Mouse (Mus musculus) spleen, adult 18-20 months (tissue): Measurements from ENCODE around the gene C1qtnf2.
A peak's percentile ranks its signal among the peaks of the same experiment; 100 is the strongest.

ENCODE experiments used
- DNase-seq, 2 experiments: peaks; one replicate each; pipeline ENCODE4 v3.0.0; 2022; ENCODE audit warnings: mixed read lengths in 2 of 2

C1qtnf2 gene

DNA sequence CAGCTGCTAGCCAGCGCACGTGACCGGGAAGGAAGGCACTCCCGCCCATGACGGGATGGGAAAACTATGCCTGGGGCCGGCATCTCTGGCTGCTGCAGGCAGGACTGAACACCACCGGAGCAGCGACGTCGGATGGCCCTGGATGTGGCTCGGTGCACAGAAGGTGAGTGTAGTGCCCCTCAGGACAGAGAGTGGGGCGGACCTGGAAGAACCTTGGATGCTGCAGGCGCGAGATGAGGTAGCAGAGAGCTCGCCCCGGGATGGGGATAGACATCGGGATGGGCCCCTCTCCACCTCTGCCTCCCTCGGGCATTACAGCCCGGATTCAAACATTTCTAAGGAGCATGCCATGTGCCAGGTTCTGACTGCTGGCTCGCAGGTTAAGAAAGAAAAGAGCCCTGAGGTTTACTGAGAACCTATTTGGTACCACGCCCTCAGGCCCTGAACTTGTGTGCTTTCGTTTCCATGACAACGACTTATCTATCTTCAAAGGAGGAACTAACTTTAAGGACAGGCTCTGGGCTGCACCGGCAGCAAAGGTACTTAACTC, at the start of gene C1qtnf2:
Gene C1qtnf2 (plus strand): TSS at position 52 of the 550 bp plus-strand sequence.
- DNase-seq = no peak

- no peak for DNase-seq
These were observed 49.7 kb upstream of the C1qtnf2 start for GRCm38 (mm10) chr11:43424386-43424785.

DNA sequence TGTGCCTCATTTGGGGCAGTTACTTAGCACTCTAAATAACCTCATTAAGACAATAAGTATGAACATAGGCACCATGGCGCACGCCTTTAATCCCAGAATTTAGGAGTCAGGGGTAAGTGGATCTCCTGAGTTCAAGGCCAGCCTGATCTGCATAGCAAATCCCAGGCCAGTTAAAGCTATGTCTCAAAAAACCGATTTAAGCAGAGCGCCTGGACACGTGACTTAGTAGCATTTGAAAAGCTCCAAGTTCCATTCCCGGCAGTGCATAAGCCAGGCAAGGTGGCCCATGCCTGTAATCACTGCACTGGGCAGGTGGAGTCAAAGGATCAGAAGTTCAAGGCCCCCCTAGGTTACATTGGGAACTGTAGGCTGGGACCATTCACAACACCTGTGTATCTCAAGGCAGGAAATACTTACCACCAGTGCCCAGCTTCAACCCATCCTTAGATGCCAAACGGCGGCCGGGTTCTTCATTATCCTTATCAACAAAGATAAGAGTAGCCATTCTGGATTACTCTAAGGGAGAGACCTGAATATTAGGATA, 48.8 kb upstream of the C1qtnf2 start:
- no peak for DNase-seq

GRCm38 (mm10) chr11:43425824-43426413, 48.2 kb upstream of the C1qtnf2 start, which contains the start of gene Pttg1:
Gene Pttg1 (minus strand): TSS chr11:43426251.
- DNase-seq = peak; percentile 67 to 70

GRCm38 (mm10) chr11:43426414-43426884, 47.6 kb upstream of the C1qtnf2 start:
- peak in 1 of 2 experiments; percentile 20 for DNase-seq

GRCm38 (mm10) chr11:43433254-43434023, 40.6 kb upstream of the C1qtnf2 start, which contains the start of gene Slu7:
Gene Slu7 (plus strand): TSS chr11:43433744.
- peak; percentile 61 to 65 for DNase-seq

DNA sequence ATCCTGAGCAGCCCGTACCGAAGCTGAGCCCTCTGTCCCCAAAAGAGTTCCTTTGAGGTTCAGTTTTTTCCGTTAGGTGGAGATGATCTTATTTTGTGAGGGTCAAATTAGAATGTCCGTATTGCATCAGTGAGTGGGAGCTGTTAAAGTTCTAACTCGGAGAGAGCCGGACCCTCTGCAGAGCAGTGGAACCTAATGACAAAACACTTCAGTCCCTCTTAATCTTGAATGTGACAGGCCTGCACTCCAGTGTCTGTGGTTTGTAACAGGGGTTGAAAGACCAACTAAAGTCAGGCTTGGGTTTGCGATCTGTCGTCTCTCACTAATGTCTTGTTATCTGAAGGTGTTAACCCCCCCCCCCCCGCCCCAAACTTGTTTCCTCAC, 40.1 kb upstream of the C1qtnf2 start:
- DNase-seq = no peak

GRCm38 (mm10) chr11:43441121-43441520, 33.0 kb upstream of the C1qtnf2 start:
- DNase-seq = no peak

DNA sequence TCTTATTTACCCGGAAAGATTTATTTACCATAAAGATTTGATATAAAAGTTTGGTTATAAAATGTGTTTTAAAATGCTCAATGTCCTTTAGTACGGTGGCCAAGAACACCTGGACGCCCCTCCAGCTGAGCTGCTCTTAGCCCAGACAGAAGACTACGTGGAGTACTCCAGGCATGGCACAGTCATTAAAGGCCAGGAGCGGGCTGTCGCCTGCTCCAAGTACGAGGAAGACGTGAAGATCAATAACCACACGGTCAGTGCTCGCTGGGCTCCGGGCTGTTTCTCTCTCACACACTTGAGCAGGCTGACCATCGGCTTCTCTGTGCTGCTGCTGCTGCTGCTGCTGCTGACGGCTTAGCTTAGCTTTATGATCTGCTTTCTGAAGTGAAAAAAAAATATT, 30.9 kb upstream of the C1qtnf2 start:
- DNase-seq = no peak

DNA sequence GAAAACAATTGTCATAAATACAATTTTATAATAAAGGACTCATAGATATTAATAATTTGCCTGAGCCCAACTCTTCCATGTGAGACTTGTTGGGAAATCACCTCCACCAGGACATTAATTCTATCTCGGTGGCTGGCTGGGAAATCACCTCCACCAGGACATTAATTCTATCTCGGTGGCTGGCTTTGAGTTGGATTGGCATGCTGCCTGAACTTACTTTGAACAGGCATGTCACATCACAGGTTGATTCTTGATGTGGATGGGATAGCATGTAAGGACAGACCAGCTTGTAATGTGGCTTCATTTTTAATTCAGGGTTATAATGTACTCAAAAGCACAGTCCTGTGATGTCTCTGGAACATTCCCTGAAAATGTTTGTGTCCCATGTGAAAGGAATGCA, 24.2 kb upstream of the C1qtnf2 start:
- no peak for DNase-seq

GRCm38 (mm10) chr11:43451322-43451721, 22.8 kb upstream of the C1qtnf2 start:
- no peak for DNase-seq

- no peak for DNase-seq
These were observed 21.8 kb upstream of the C1qtnf2 start for GRCm38 (mm10) chr11:43452266-43452665.

GRCm38 (mm10) chr11:43463204-43463603, 10.9 kb upstream of the C1qtnf2 start:
- no peak for DNase-seq

- DNase-seq = no peak
These were observed 4.0 kb upstream of the C1qtnf2 start for GRCm38 (mm10) chr11:43470118-43470517.

DNA sequence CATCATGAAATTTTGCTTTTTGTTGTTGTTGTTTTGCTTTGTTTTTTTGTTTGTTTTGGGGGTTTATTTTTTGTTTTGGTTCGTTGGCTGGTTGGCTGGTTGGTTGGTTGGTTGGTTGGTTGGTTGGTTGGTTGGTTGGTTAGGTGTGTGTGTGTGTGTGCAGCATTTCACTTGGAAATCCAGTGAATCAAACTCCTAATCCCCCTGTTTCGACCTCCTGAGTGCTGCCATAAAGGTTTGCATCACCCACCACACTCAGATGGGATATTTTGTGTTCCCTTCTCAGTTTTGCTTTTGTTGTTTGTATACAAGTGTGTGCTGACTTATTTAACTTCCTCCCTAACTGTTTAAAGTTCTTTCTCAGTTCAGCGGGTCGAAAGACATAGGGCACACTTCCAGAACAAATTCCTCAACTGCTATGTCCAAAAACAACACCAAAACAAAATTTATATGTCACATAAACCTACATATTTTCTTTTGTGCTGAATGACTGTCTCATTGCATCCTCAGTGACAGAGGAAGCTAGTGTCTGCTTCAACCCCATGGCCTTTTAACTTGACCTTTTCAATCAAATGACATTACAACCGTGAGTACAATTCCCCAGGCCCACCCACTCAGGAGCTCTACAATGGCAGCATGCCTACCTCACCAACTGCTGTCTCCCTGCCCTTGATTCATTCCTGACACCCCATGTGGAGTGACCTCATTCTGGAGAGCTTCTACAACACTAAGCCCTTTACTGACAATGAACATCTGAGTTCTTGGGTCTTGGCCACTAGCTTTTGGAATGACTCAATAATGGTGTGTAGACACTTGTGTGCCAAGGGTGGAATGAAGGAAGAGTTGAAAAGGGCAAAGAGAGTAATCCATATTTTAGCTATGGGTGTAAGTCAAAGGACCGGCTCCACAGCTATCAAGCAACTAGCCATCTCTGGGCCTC, 2.9 kb upstream of the C1qtnf2 start:
- no peak for DNase-seq

DNA sequence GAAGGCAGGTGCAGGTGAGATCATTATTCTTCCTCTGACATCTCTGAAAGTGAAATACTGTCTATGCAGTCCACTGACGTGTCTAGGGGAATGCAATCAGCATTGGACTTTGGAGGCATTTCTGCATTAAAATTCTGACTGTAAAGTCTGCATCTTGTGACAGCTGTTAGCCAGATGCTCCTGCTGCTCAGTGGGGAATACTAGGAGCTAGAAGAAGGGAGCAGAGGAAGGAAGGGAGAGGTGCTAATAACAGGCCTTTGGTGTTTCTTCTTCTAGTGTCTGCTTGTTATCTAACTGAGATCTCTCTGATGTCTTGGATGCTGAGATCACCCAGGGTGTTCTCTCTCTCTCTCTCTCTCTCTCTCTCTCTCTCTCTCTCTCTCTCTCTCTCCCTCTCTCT, 961 bp upstream of the C1qtnf2 start:
- no peak for DNase-seq

DNA sequence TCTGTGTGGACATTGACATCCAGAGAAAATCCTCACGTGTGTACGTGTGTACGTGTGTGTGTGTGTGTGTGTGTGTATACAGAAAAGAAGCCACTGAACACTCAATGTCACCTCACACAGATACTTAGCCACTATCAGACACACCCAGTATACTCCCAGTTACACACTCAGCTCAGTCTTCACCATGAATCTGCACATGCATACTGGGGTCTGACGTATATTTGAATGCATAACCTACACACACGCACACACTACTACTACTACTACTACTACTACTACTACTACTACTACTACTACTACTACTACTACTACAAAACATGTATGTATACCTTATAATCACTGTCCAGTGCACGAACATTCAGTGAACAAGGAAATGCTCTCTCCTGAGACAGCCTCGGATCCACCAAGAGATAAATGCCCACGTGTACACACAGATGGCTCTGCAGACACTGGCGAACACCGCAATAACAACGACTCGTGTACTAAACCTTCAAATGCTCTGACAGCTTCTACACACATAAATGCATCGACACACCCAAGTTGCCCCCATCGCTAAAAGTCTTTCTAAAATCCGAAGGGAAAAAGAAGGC, 346 bp upstream of the C1qtnf2 start:
- DNase-seq = no peak

DNA sequence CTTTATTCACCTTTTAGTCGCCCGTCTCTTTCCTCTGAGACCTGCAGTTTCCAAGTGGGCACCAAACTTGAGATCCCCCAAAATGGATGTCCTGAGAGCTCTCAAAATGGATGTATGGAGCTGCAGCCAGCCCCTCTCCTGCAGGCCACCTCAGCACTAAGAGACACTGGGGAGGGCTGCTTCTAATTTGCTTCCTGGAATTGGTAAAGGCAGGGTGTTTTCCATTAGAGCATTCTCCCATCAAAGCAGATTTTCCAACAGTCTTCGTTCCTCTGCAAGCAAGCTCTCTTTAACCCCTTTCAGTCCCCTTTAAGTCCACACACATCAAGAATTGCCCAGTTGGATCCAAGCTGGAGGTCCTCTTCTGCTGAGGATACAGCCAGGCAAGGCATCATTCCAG, 5.3 kb downstream of the C1qtnf2 start:
- no peak for DNase-seq

GRCm38 (mm10) chr11:43480561-43480960, 6.5 kb downstream of the C1qtnf2 start:
- DNase-seq = no peak

DNA sequence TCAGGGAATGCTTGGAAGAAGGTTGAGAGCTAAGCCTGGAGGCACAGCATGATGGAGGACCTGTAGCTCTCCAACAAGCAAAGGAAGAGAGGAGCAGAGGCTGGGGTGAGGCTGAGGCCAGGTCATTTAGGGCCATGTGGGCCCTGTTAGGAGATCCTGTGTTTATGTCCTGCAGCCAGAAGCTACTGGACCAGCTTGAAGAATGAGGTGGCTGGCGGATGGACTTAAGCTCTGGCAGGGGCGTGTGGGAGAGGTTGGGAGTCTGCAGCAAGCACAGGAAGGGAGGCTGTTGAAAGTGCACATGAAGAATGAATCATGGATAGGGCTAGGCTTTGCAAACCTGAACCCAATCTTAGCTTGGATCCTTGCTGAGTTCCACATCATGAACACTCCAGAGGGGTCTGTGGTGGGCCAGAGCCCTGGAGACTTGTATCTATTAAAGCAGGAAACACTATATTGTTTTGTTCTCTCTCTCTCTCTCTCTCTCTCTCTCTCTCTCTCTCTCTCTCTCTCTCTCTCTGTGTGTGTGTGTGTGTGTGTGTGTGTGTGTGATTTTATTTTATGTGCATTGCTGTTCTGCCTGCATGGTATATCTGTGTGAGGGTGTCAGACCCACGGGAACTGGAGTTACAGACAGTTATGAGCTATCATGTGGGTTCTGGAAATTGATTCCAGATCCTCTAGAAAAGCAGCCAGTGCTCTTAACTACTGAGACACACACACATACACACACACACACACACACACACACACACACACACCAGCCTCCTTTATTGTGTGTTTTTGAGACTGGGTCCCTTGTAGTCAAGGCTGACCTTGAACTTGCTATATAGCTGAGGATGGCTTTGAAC, 7.8 kb downstream of the C1qtnf2 start:
- no peak for DNase-seq
